Mouse (Mus musculus): ENCODE data around the gene Irs2.

The Irs2 gene

GRCm38 (mm10) chr8:10957292-10957955 lies 50.8 kb downstream of the Irs2 start:
- in situ Hi-C loops (cut with MboI), result no loop called here

- in situ Hi-C loops (cut with MboI), result no loop called here
Observed at GRCm38 (mm10) chr8:10953346-10954053, 54.8 kb downstream of the Irs2 start.

GRCm38 (mm10) chr8:10952706-10953105 lies 55.6 kb downstream of the Irs2 start:
- in situ Hi-C loops (cut with MboI), result no loop called here

- in situ Hi-C loops (cut with MboI), result no loop called here
Observed at GRCm38 (mm10) chr8:10952235-10952634, 56.0 kb downstream of the Irs2 start.

- in situ Hi-C loops (cut with MboI), result no loop called here
Observed at GRCm38 (mm10) chr8:10951567-10951966, 56.7 kb downstream of the Irs2 start.

GRCm38 (mm10) chr8:10945939-10946740 lies 62.1 kb downstream of the Irs2 start:
- in situ Hi-C loops (cut with MboI), result no loop called here

GRCm38 (mm10) chr8:10945490-10945889 lies 62.8 kb downstream of the Irs2 start:
- in situ Hi-C loops (cut with MboI), result no loop called here

- in situ Hi-C loops (cut with MboI), result no loop called here
Observed at GRCm38 (mm10) chr8:10943314-10944060, 64.8 kb downstream of the Irs2 start.

- in situ Hi-C loops (cut with MboI), result no loop called here
Observed at GRCm38 (mm10) chr8:10939883-10940282, 68.4 kb downstream of the Irs2 start.

GRCm38 (mm10) chr8:10939210-10939782 lies 69.0 kb downstream of the Irs2 start:
- in situ Hi-C loops (cut with MboI), result no loop called here

GRCm38 (mm10) chr8:10938284-10938683 lies 70.0 kb downstream of the Irs2 start:
- in situ Hi-C loops (cut with MboI), result no loop called here

- in situ Hi-C loops (cut with MboI), result no loop called here
Observed at GRCm38 (mm10) chr8:10936646-10937045, 71.6 kb downstream of the Irs2 start.

GRCm38 (mm10) chr8:10935231-10935630 lies 73.0 kb downstream of the Irs2 start:
- in situ Hi-C loops (cut with MboI), result no loop called here

All from mature B cell (primary cell).